15 mouse cellular contexts compared by ENCODE assay signal in genomic region chr15:78830742-78831719, GRCm38 (mm10). TPM values are rescaled to one million over a fixed set of nuclear protein-coding genes. Genes with fewer than 3 reads are reported as not detected.
DNase-seq lines count a peak whose midpoint lies in the region; ATAC-seq and TF ChIP-seq lines count a peak whose summit lies in the region.
"Had no signal": no experiment of that assay in that cellular context is flagged by ENCODE, and none has a peak within 500 bp of the region (broad histone marks: within the 10 kb centered on the region; RNA-seq: fewer than 3 reads in every experiment).

No protein-coding gene starts in this region.

- WGBS in kidney, adult 2 months, result 38% methylated on average over 10 of the region's 10 CpGs
- WGBS in intestine, embryonic 16.5 days, result 50% methylated on average over 10 of the region's 10 CpGs
- WGBS in liver, embryonic 15.5 days (ENCODE audit: insufficient replicate concordance), result 57% methylated on average over 10 of the region's 10 CpGs

- DNase-seq in adrenal gland, postnatal 10 days, result peak; percentile 14
- DNase-seq in adrenal gland, postnatal 14 days, result no peak
- peak; percentile 54 for DNase-seq in kidney, adult 2 months
- DNase-seq in kidney, adult 8-10 months, result no peak
- no peak for DNase-seq in MN1 (ENCODE audit: low spot score)
- no peak for DNase-seq in cerebellum, adult 8-10 months
- DNase-seq: cerebellum, postnatal 36 days; layer of hippocampus, adult 9-11 months had no signal

- H3K9ac ChIP-seq in intestine, embryonic 16.5 days (ENCODE audit: low read depth, low read length), result peak overlapping the region; percentile 64; the same call in 1 of the 2 replicates
- H3K9ac ChIP-seq in liver, embryonic 15.5 days, result no peak overlapping the region
- H3K9ac ChIP-seq: hindbrain, embryonic 12.5 days had no signal

- ATAC-seq in intestine, embryonic 16.5 days, result no peak
- no peak for ATAC-seq in liver, embryonic 15.5 days (ENCODE audit: insufficient read depth)
- ATAC-seq: midbrain, embryonic 16.5 days had no signal

- no peak for TF ChIP-seq POLR2A in kidney, adult 2 months (IDR thresholded peaks at IDR 0.05; ENCODE audit: low read depth, low read length)

- no peaks in the 10 kb centered on the region for H3K36me3 ChIP-seq in kidney, adult 2 months (ENCODE audit: control insufficient read depth, insufficient read depth, low read length)
- H3K36me3 ChIP-seq in intestine, embryonic 16.5 days (ENCODE audit: control insufficient read depth, insufficient read depth, low read length), result no peaks in the 10 kb centered on the region
- H3K36me3 ChIP-seq in liver, embryonic 15.5 days (replicated peaks), result no peaks in the 10 kb centered on the region
- H3K36me3 ChIP-seq: hindbrain, embryonic 12.5 days; limb, embryonic 15.5 days had no signal

- peaks cover 22% of the 10 kb centered on the region for H3K4me1 ChIP-seq in kidney, adult 2 months (ENCODE audit: control insufficient read depth, insufficient read depth, low read length)
- peaks cover 63% of the 10 kb centered on the region for H3K4me1 ChIP-seq in intestine, embryonic 16.5 days (ENCODE audit: control insufficient read depth, insufficient read depth, low read length)
- peaks cover 52% of the 10 kb centered on the region for H3K4me1 ChIP-seq in liver, embryonic 15.5 days (replicated peaks)

- H3K9me3 ChIP-seq in intestine, embryonic 16.5 days (ENCODE audit: control insufficient read depth, low read length), result no peaks in the 10 kb centered on the region
- H3K9me3 ChIP-seq in liver, embryonic 15.5 days (replicated peaks), result no peaks in the 10 kb centered on the region
- H3K9me3 ChIP-seq: hindbrain, embryonic 12.5 days; limb, embryonic 15.5 days had no signal

- H3K27ac ChIP-seq in kidney, adult 2 months (ENCODE audit: insufficient read depth, low read depth, low read length), result peak overlapping the region; percentile 96
- H3K27ac ChIP-seq in intestine, embryonic 16.5 days (ENCODE audit: low read length), result peak overlapping the region; percentile 95
- peak overlapping the region; percentile 77 for H3K27ac ChIP-seq in liver, embryonic 15.5 days (replicated peaks)

- TF ChIP-seq CTCF in kidney, adult 2 months (conservative IDR thresholded peaks at IDR 0.05; ENCODE audit: insufficient read depth, insufficient read length, low read depth, low read length), result 0 out of 2 replicates have a peak, but pooled peaks have one; percentile 5

- H3K4me3 ChIP-seq in kidney, adult 2 months (ENCODE audit: insufficient read depth, low read depth, low read length), result no peak overlapping the region
- no peak overlapping the region for H3K4me3 ChIP-seq in intestine, embryonic 16.5 days (ENCODE audit: low read length)
- no peak overlapping the region for H3K4me3 ChIP-seq in liver, embryonic 15.5 days (replicated peaks)
- H3K4me3 ChIP-seq: erythroblast, embryonic 14.5 days; hindbrain, embryonic 12.5 days; limb, embryonic 15.5 days had no signal

- H3K27me3 ChIP-seq in kidney, adult 2 months (replicated peaks; ENCODE audit: control insufficient read depth, insufficient read depth, low read length), result no peaks in the 10 kb centered on the region
- no peaks in the 10 kb centered on the region for H3K27me3 ChIP-seq in intestine, embryonic 16.5 days (replicated peaks; ENCODE audit: control insufficient read depth, insufficient read depth, low read length)
- peaks cover 11% of the 10 kb centered on the region; the same call in 1 of the 2 replicates for H3K27me3 ChIP-seq in liver, embryonic 15.5 days

- no peak overlapping the region for H3K4me2 ChIP-seq in intestine, embryonic 16.5 days (ENCODE audit: low read depth, low read length)
- H3K4me2 ChIP-seq in liver, embryonic 15.5 days, result peak overlapping the region; percentile 26
- H3K4me2 ChIP-seq: hindbrain, embryonic 12.5 days had no signal

RNA-seq across cellular contexts. Expression of gene Cdc42ep1, which starts 11.4 kb away (rescaled TPM):
- total RNA-seq in adrenal gland, postnatal 10 days (2021), result 10 to 100 TPM; 40.9 to 48.6 TPM
- total RNA-seq in adrenal gland, postnatal 14 days (2021), result 44.5 and 45.1 TPM in 2 replicates
- 59.2 and 66.7 TPM in 2 replicates for polyA plus RNA-seq in kidney, adult 2 months (2012; rRNA removed)
- polyA plus RNA-seq in intestine, embryonic 16.5 days (2015; fragmentation: Nextera tagmentation; extraction: Ambion mirVana), result 34.5 and 36.1 TPM in 2 replicates
- 13.0 and 15.2 TPM in 2 replicates for polyA plus RNA-seq in liver, embryonic 15.5 days (2015; fragmentation: Nextera tagmentation; extraction: Ambion mirVana)

RNA-seq across cellular contexts. Expression of gene Lgals2, which starts 24.3 kb away (rescaled TPM):
- 1 to 10 TPM; 1.8 to 5.1 TPM for total RNA-seq in adrenal gland, postnatal 10 days (2021)
- total RNA-seq in adrenal gland, postnatal 14 days (2021), result 0.85 TPM in 1 of 2 replicates, not detected in the other
- 0.24 and 0.25 TPM in 2 replicates for polyA plus RNA-seq in kidney, adult 2 months (2012; rRNA removed)
- 1,298 and 1,309 TPM in 2 replicates for polyA plus RNA-seq in intestine, embryonic 16.5 days (2015; fragmentation: Nextera tagmentation; extraction: Ambion mirVana)
- 7.7 and 9.5 TPM in 2 replicates for polyA plus RNA-seq in liver, embryonic 15.5 days (2015; fragmentation: Nextera tagmentation; extraction: Ambion mirVana)
- total RNA-seq: gastrocnemius, adult 8-10 months had no signal
- polyA plus RNA-seq: erythroblast, embryonic 14.5 days; hindbrain, embryonic 12.5 days; midbrain, embryonic 16.5 days had no signal

RNA-seq across cellular contexts. Expression of gene Card10, which starts 28.2 kb away (rescaled TPM):
- 10 to 100 TPM; 12.0 to 12.4 TPM for total RNA-seq in adrenal gland, postnatal 10 days (2021)
- 10.6 and 12.7 TPM in 2 replicates for total RNA-seq in adrenal gland, postnatal 14 days (2021)
- polyA plus RNA-seq in kidney, adult 2 months (2012; rRNA removed), result 80.4 and 93.7 TPM in 2 replicates
- 5.2 and 6.1 TPM in 2 replicates for polyA plus RNA-seq in intestine, embryonic 16.5 days (2015; fragmentation: Nextera tagmentation; extraction: Ambion mirVana)
- polyA plus RNA-seq in liver, embryonic 15.5 days (2015; fragmentation: Nextera tagmentation; extraction: Ambion mirVana), result 1.8 and 2.5 TPM in 2 replicates

RNA-seq across cellular contexts. Expression of gene Gga1, which starts 46.0 kb away (rescaled TPM):
- total RNA-seq in adrenal gland, postnatal 10 days (2021), result 10 to 100 TPM; 48.8 to 50.6 TPM
- 51.7 and 52.0 TPM in 2 replicates for total RNA-seq in adrenal gland, postnatal 14 days (2021)
- polyA plus RNA-seq in kidney, adult 2 months (2012; rRNA removed), result 56.5 and 68.1 TPM in 2 replicates
- polyA plus RNA-seq in intestine, embryonic 16.5 days (2015; fragmentation: Nextera tagmentation; extraction: Ambion mirVana), result 56.3 and 57.4 TPM in 2 replicates
- polyA plus RNA-seq in liver, embryonic 15.5 days (2015; fragmentation: Nextera tagmentation; extraction: Ambion mirVana), result 21.4 and 23.6 TPM in 2 replicates

RNA-seq across cellular contexts. Expression of gene Mfng, which starts 57.8 kb away (rescaled TPM):
- 10 to 100 TPM; 15.5 to 17.7 TPM for total RNA-seq in adrenal gland, postnatal 10 days (2021)
- total RNA-seq in adrenal gland, postnatal 14 days (2021), result 13.1 and 19.8 TPM in 2 replicates
- 15.7 and 16.6 TPM in 2 replicates for polyA plus RNA-seq in kidney, adult 2 months (2012; rRNA removed)
- 17.2 and 18.2 TPM in 2 replicates for polyA plus RNA-seq in intestine, embryonic 16.5 days (2015; fragmentation: Nextera tagmentation; extraction: Ambion mirVana)
- polyA plus RNA-seq in liver, embryonic 15.5 days (2015; fragmentation: Nextera tagmentation; extraction: Ambion mirVana), result 4.6 and 5.2 TPM in 2 replicates

Comparison
In these comparisons a context has a peak if more than half of its experiments do, and no peak if none do; other contexts are left out.
1. DNase-seq: peak in adrenal gland, postnatal 10 days (single experiment) and kidney, adult 2 months (single experiment); none in adrenal gland, postnatal 14 days (single experiment), kidney, adult 8-10 months (0 of 2), MN1 (single experiment) and cerebellum, adult 8-10 months (single experiment).
2. RNA of gene Lgals2, which starts 24.3 kb away (polyA plus RNA-seq): 1,298 to 1,309 TPM in intestine, embryonic 16.5 days; 7.7 to 9.5 TPM in liver, embryonic 15.5 days and 0.24 to 0.25 TPM in kidney, adult 2 months; every median in the first group is over 100 times any median in the second.
3. RNA of gene Card10, which starts 28.2 kb away (polyA plus RNA-seq): 80.4 to 93.7 TPM in kidney, adult 2 months; 5.2 to 6.1 TPM in intestine, embryonic 16.5 days and 1.8 to 2.5 TPM in liver, embryonic 15.5 days; every median in the first group is over 10 times any median in the second.
4. Peak in every context shown above with its lines, with median percentiles within 50 percentile points of each other: H3K27ac ChIP-seq.